Mouse (Mus musculus) embryonic fibroblast, embryonic 13.5 days (primary cell): Measurements from ENCODE around the gene Mettl26.

ENCODE experiments used
- CTCF ChIP-seq: IDR thresholded peaks from 2 replicates; pipeline ENCODE4 v1.5.1; 2011; ENCODE audit warnings: mild to moderate bottlenecking, control low read depth, low read length, moderate library complexity, borderline replicate concordance; ENCODE audit not compliant: insufficient read depth
- POLR2A ChIP-seq: IDR thresholded peaks from 2 replicates; pipeline ENCODE4 v1.6.1; 2011; ENCODE audit warnings: low read depth, mild to moderate bottlenecking, control low read depth, low read length, moderate library complexity

DNA sequence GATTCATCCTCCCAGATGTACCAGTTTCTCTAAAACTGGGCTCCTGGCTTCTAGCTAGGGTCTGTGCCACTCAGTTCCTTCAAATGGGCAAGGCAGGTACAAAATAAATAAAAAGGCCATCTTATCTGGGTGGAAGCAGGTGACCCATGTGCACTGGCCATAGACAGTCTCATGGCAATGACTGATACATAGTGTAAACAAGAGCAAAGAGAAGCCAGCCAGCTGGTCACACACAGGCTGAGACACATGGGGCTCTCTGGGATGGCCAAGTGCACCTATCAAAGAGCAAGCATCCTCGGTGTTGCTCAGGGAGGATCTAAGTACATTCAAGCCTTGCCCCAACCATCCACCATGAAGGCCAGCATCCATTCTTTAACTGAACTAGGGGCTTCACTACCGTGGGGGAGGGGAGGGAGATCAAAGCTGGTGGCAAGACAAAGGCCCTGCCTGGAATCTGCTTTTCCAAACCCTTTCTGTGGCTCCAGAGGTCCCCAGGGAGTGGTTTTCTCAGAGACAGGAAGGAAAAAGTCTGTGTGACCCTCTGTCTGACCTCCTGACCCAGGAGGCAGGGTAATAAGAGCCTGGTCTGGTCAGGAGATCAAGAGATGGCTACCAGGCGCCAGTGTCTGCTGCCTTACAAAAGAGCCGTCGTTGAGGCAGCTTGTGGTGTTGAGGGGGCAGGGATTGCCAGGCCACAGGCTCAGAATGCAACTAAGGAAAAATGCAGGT lies 6.2 kb downstream of the Mettl26 start:
- TF ChIP-seq CTCF, result no peak
- no peak for TF ChIP-seq POLR2A
